Mouse (Mus musculus) embryo, embryonic 11 days (tissue): ENCODE results near the gene Dolk.

Experiments used
- DNase-seq: peaks from one replicate; pipeline ENCODE4 v3.0.0-alpha.2; 2015

Gene Dolk

GRCm38 (mm10) chr2:30286192-30287026 is at the start of gene Dolk, which contains the start of gene Nup188:
TSS of gene Dolk (minus strand) at chr2:30286334.
TSS of gene Nup188 (plus strand) at chr2:30286397.
- peak; percentile 97 for DNase-seq

- DNase-seq = no peak
Observed at GRCm38 (mm10) chr2:30335324-30335723, 49.2 kb upstream of the Dolk start.

DNA sequence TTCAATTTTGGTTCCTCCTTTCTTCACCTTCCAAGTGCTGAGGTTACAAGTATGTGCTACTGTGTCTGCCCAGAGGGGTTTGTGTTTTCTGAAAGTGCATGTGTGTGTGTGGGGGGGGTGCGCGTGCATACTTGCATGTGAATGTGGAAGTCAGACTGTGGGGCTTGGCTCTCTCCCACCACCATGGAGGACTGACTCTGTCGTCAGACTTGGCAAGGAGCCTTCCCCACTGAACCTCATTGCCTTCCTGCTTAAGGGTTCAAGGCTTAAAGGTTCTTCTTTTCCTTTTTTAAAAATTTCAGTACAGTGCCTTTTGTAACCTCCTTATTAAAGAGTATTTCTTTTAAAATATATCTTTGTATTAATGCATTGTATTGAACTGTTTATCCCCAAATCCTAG is 42.7 kb upstream of the Dolk start:
- DNase-seq = no peak

DNA sequence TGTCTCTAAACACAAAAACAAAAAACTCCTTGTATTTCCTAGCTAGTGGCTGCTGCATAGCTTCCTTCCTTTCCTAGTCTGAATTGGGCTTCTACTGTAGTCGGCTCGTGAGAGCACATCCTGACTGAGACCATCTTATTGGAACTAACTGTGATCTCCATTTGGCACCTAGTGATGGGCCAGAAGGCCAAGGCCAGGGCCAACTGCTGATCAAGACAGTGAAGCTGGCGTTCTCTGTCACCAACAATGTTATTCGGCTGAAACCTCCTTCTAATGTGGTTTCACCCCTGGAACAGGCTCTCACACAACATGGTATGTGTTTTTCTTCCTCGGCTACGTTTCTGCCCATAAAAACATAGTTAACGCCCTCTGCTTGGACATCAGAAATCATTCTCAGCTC is 41.1 kb upstream of the Dolk start:
- DNase-seq = no peak

GRCm38 (mm10) chr2:30325296-30325695 is 39.2 kb upstream of the Dolk start:
- no peak for DNase-seq

- DNase-seq = no peak
Observed at GRCm38 (mm10) chr2:30323111-30323510, 37.0 kb upstream of the Dolk start.

DNA sequence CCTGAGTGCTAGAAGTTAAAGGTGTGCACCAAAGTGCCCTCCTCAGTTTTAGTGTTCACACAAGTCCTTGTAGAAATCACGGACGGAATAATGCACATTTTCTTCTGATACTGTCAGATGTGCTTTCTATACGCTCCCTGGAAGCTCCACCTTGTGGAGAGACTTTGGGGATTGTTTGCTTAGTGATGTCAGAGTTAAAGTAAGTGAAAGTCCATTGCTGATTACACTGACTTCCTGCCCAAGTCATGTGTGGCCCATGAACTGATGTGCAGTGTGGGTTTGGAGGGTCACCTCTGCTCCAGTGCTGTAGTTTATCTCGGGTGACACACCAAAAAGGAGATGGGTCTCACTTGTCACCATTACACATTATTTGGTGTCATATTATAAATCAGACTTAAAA is 33.1 kb upstream of the Dolk start:
- no peak for DNase-seq

GRCm38 (mm10) chr2:30316955-30317354 is 30.8 kb upstream of the Dolk start:
- no peak for DNase-seq

GRCm38 (mm10) chr2:30316136-30316535 is 30.0 kb upstream of the Dolk start:
- peak; percentile 2 for DNase-seq

GRCm38 (mm10) chr2:30311481-30311880 is 25.3 kb upstream of the Dolk start:
- no peak for DNase-seq

GRCm38 (mm10) chr2:30309351-30309750 is 23.2 kb upstream of the Dolk start:
- DNase-seq = no peak

DNA sequence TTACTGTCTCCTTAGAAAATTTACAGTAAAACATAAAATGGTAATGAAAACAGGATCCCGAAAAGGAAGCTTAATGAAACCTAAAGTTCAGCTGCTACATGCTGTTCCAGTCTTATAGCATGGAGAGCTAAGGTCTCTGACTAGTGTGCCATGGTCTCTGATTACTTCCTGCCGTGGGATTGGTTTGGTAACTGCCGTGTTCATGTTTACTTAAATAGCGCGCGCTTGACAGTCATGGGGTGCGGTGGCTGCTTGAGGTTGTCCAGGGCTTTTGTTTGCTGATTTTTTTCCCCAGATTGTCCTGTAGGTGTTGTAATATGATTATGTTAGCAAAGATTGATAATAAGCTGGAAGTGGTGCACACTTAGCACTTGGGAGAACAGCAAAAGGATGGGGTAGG is 20.0 kb upstream of the Dolk start:
- no peak for DNase-seq

DNA sequence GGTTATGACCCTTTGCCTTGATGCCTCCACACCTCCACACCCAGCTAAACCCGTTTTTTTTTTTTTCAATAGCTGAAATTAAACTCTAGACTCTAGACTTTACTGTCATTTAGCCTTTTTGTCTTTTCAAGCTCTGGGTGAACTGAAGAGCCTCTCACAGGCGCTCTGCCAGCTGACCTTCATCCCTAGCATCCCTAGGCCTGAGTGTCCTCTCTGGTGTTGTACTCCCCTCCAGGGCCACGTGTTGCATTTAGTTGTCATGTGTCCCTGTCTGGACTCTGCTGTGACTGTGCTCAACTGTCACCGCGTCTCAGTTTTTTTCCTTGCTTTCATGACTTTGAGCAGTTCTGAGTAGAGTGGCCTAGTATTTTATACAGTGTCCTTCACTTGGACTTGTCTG is 13.8 kb upstream of the Dolk start:
- DNase-seq = no peak

DNA sequence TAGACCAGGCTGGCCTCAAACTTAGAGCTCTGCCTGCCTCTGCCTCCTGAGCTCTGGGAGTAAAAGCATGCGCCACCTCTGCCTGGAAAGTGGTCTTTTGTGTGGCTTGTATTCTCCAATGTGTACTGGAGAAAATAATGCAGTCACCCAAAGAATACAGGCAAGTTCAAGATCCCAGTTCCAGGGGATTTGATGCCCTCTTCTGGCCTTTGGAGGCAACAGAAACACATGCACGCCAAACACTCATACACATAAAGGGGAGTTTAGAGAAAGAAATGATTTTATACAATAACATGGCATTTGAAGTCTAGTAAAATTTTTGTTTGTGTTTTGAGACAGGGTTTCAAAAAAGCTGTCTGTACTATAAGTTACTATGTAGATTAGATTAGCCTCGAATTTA is 13.4 kb upstream of the Dolk start:
- DNase-seq = peak; percentile 10

DNA sequence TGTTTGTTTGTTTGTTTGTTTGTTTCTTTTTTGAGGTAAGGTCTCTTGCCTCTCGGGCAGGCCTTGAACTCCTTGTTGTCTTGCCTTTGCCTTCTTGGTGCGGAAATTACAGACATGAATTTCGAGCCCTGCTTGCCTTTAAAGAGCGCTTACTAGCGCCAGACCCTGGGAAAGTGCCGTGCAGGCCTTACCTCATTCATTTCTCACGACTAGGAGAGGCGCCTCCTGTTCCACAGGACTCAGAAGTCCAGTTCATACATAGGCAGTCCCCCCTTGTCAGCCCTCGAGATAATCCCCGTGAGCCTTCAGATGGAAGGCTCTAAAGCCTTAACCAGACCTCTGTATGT is 866 bp upstream of the Dolk start:
- peak; percentile 61 for DNase-seq

DNA sequence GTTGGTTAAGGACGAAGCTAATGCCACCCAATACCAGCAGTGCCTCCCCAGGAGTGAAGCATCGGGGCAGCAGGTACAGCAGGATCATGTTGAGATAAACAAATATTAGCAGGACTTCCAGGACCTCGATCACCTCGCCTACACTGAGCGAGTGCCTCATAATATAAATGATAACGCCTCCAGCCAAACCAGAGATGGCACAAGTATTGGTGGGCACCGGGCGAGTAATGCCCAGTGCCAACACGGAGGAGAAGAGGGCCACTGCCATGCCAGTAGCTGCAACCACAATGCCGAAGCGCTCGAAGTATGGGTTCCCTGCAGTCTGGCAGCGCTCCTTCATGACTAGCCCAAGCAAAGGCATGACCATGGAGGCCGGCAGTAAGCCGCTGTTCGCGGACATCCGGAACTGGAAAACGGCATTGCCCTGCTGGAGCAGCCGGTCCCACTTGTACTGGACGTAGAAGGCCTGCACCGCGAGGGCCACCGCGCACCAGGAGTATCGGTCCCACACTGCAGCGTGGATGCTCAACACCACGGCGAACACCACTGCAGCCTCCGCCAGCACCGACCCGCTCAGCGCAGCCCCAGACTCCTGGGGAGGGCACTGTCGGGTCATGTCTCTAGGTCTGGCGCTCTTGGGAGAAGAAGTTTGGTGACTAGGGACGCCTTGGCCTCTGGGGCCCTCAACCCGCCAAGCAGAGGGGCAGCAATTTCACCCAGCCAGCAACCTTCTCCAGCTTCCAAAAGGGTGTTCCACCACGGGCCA is 535 bp downstream of the Dolk start:
- peak; percentile 8 for DNase-seq

DNA sequence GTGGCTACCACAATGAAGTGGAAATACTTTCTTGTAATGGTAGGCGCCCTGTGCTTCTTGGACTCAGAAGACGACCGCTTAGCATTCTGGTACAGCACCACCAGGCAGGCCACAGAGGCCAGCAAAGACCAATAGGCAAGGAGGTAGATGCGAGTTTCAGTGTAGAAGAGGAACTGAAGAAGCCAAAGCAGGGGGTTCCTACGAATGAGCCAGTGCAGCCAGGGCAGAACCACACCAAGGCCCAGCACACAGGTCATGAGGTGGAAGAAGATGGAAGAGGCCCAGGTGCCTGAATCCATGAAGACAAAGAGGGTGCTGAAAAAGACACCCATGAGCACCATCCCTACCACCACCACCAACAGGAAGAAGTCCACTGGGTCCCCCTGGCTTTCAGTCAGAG is 1.1 kb downstream of the Dolk start:
- DNase-seq = no peak

DNA sequence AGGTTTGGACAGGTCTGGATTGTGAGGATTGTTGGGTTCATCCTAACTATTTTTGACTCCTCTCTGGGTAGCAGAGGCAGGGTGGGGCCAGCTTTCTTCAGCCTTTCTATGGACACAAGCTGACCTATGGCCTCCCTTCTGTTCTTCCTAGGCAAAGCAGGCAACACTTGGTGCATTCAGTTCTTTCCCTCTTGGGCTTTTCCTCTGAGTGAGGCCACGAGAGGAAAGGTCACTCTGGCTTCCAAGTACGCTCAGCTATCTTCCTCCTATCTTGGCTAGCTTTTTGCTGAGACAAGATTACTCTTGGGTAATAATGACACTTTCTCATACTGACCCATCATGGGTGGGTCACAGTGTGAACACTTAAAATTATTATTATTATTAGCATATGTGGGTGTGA is 2.9 kb downstream of the Dolk start:
- DNase-seq = no peak

- DNase-seq = no peak
Observed at GRCm38 (mm10) chr2:30281651-30282050, 4.5 kb downstream of the Dolk start.

- DNase-seq = no peak
Observed at GRCm38 (mm10) chr2:30280743-30281142, 5.4 kb downstream of the Dolk start, which contains the start of gene Gm28038. TSS of gene Gm28038 (plus strand) at chr2:30281043.

DNA sequence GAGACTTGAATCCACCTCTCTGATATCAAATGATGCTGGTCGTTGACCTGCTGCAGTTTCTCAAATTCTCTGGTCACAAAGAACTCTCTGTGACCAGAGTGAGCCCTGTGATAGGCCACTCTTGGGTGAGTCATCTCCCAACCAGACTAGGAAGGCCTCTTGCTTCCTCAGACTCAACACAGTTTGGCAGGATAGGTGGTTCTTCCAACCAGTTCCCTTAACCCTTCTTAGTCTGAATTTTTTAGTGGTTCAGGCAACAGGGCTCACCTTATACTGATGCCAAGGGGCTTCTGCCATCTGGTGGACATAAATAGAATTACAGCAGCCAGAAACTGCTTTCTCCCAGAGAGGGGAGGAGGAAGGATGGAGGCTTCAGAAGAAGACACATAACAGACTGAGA is 16.0 kb downstream of the Dolk start:
- DNase-seq = peak; percentile 73

DNA sequence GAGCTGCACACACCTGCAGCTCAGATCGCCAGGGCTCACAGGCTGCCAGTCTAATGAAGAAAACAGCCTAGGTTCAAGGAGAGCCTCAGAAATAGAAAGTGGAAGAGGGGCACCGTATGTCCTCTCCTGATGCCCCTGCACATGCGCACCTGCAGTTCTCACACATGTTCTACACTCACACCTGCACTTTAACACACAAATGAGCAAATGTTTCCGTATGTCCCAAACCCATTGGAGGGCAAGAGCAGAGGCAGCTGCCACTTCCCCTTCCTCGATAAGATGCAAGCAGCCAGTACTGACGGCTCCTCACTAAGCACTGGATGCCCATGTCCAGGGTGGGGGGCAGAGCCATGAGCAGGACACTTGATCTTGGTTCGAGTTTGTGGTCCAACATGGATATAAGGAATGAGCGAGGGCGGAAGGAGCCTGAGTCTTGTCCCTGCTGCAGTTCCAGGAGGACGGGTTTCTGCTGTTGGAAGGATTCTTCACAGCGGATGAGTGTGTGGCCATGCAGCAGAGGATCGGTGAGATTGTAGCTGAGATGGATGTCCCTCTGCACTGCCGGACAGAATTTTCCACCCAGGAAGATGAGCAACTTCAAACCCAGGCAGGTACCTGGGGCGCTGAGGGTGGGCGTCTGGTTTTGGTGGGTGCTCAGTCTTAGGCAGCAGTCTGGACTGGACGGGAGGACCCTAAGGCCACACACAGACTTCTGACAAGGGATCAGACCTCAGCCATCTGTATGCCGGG is 16.7 kb downstream of the Dolk start:
- DNase-seq = no peak

DNA sequence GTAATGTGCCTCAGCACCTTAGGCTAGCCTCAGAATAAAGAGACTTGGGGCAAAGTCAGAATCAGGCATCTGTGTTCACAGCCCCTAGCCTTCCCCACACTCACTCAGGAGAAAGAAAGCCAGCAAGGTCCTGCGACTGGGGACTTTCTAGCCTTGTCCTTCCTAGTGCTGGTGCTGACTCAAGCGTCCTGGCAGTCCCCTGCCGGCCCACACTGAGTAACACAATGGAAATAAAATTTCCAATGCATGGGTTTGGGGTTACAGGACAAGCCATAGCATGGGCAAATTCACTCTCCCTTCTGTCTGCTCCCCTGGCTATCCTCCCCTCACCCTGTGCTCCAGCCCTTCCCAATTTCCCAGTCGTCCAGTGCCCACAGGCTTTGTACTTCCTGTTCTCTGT is 17.8 kb downstream of the Dolk start:
- DNase-seq = no peak

GRCm38 (mm10) chr2:30267466-30267865 is 18.7 kb downstream of the Dolk start:
- no peak for DNase-seq
